Mouse (Mus musculus): ENCODE measurements around the gene Elmsan1.

The Elmsan1 gene

DNA sequence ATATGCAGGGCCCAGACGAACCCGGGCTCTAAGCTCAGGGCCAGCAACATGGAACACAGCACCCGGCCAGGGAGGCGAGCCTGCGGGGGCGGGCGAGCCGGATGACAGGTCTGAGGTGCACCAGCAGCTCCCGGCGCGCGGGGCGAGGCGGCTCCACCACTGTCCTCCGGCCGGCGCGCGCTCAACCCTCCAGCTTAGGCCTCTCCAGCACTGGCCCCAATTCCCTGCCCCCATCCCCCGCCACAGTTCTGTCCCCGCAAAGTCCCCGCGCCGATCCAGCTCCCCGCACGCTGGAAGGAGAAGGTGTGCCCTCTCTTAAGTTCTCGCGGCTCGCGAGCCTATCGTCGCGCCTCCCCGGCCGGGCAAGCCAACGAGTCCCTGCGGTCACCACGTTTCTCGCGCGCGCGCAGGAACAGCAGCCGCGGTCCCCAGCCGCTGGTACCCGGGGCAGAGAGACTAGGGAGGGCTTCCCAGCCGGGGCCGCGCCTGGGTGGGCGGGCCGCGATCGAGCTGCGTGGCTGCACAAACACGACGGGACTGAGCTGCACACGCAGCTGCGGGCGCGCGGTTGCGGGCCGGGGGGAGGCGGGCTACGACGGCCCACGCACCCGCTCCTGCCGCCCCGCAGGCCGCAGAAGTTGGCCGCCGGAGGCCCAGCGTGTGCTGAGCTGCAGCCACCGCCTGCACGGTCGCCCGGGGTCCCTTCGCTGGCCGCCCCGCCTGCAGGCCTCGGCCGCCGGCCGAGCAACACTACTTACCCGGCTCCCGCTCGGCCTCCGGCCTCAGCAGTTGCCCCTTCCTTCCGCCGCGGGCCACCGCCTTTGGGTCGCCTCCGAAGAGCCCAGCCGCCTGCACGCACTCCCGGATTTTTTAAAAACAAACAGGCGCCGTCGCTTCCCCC is 25.7 kb downstream of the Elmsan1 start:
- DNase-seq (ENCODE audit: low read depth, low spot score), result no peak

DNA sequence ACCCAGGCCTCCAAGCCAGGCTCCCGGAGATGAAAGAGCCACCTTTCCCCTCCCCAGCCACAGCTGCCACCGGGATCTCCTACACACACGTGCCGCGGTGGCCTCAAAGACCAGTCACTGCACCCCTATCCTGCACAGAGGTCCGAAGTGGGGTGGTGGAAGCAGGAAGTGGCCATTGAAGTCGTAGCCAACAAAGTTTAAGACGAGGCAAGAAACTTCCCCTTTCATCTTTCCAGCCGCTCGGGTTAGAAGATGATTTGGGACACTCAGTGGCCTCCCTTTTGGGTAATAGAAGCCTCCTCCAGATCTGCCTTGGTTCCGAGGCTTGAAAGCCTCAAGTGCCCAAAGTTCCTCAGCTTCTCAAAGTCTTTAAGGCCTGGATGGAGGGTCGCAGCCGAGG is 26.4 kb downstream of the Elmsan1 start:
- no peak for DNase-seq (ENCODE audit: low read depth, low spot score)

DNA sequence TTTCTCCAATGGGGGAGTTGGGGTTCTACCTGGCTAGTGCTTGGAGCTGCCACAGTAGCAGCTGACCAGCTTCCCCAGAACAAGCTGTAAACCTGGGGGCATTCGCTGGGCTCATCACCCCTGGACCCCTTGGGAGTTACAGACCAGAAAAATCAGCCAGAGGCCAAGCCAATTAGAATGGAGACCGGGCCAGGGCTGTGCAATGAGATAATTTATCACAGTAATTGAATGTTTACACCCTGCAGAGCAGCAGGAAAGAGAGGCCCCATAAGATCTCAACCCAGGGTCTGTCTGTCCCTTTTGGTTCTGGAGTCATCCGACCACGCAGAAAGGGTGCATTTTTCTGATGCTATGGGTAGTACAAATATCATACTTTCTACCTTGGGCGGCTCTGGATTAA is 26.9 kb downstream of the Elmsan1 start:
- DNase-seq (ENCODE audit: low read depth, low spot score), result no peak

DNA sequence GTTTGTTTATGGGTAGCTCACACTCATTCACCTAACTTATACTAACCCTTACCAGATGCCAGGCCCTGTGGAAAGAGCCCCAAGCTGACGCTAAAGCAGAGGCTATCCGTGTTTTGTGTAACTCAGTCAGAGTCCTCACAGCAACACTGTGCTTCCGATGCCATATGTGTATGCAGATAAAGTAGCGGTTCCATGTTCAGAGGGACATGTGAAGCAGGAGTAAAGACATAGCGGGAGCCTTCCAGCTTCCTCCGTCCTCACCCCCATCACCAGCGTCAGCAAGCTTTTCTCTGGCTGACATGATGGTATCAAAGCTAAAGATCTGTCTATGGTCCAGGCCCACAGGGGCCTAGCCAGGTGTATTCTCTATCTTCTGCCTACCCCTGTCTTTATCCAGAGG is 27.5 kb downstream of the Elmsan1 start:
- DNase-seq (ENCODE audit: low read depth, low spot score), result no peak

GRCm38 (mm10) chr12:84190151-84190820 is 28.4 kb downstream of the Elmsan1 start:
- DNase-seq (ENCODE audit: low read depth, low spot score), result no peak

DNA sequence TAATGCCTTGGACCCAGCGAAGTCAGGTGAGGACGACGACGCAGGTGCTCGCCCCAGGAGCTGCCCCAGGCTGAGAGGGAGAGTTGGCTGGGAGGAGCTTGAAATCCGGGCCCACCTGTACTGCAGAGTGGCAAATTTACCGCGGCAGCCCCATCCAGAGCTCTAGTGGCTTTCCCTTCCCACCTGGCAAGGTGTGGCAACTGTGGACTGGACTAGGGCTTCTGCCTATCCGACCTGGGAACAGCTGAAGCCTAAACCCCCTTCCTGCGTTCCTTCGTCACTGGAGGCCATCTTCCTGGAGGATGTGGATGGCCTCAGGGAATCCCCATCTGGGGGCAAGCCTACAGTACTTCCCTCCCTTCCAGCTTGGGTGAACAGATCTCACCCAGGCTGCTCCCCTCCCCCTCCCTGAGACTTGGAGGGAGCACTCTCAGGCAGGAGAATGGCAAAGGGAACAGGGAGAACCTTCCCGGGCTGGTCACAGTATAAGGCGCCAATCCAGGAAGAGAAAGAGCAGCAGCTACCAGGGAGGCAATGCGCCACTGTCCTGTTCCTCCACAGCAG is 29.7 kb downstream of the Elmsan1 start:
- DNase-seq (ENCODE audit: low read depth, low spot score), result no peak

GRCm38 (mm10) chr12:84187752-84188601 is 30.7 kb downstream of the Elmsan1 start:
- DNase-seq (ENCODE audit: low read depth, low spot score), result no peak

- no peak for DNase-seq (ENCODE audit: low read depth, low spot score)
Observed at GRCm38 (mm10) chr12:84186950-84187349, 31.7 kb downstream of the Elmsan1 start.

DNA sequence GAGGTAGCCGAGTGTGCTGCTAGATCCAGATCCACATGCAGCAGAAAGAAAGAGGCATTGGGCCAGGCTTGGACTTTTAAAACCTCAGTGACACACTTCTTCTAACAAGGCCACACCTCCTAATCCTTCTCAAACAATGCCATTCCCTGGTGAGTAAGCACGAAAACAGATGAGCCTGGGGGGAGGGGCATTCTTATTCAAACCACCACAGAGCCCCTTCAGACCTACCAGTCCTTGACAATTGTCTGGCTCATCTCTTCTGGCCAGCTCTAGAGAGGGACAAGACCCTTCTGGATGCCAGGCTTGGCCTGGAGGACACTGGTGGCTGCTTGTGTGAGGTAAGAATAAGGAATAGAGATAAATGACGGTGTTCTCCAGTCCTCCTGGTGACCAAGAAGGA is 32.1 kb downstream of the Elmsan1 start:
- DNase-seq (ENCODE audit: low read depth, low spot score), result no peak

DNA sequence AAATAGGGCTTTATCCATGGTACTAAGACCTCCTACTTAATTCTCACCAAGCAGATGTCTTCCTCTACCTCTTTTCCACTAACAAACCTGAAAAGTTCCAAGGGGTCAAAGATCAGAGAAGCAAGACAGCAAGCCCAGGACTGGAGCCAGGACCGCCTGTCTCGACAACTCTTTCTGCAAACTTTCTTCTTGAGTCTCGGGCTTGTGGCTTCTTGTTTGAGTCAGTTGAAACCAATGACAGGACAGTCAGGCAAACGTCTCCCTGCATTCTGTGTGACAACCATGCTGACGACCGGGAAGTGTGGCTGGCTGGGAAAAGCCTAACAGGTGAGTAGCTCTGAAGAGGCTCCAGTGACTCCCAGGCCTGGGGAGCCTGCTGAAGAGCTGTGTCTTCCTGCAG is 33.1 kb downstream of the Elmsan1 start:
- no peak for DNase-seq (ENCODE audit: low read depth, low spot score)

GRCm38 (mm10) chr12:84184979-84185378 is 33.7 kb downstream of the Elmsan1 start:
- DNase-seq (ENCODE audit: low read depth, low spot score), result no peak

GRCm38 (mm10) chr12:84181999-84182398 is 36.7 kb downstream of the Elmsan1 start:
- DNase-seq (ENCODE audit: low read depth, low spot score), result no peak

DNA sequence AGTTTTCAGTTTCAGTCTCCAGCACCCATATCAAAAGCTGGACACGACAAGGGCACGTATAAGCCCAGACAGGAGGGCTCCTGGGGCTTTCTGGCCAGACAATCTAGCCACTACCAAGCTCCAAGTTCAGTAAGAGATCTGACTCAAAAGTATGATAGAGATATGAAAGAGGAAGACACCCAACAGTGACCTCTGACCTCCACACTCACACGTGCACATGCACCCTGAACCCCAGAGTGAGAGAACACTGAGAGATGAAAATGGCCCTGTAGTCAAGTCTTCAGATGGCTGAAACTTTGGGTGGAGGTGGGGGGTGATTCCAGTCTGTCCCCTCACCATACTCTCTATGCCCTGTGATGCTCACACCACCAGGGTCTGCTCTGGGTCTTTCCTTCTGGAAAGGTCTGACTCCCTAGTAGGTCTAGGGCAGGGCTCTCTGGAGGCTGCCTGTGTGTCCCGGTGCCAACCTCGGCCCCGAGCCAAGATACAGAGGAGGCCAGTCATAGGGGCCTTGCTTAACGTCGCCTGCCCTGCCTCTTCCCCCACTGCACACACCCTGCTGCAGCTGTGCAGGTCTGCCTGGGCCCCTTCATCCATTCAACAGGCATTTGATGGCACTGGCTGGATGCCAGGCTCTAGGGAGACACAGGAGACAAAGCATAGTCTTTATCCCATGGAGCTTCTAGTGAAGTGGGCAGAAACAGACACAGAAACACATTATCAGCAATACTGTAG is 37.8 kb downstream of the Elmsan1 start:
- DNase-seq (ENCODE audit: low read depth, low spot score), result no peak

DNA sequence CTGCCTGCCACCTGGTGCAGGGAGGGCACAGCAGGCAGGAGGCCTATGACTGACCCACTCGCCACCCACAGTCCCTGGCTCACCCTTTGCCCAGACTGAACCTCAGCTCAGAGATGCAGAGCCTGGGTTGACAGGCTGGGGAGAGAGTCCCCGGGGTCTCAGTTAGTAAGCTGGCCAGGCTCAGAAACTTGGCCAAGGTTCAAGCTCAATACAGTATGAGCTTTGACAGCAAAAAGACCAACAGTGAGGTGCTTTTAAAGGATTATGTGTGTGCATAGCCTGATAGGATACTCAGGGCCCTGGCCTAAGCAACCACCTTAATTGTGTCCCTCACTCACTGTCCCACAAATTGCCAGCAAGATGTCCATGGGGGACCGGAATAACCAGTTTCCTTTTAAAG is 38.6 kb downstream of the Elmsan1 start:
- no peak for DNase-seq (ENCODE audit: low read depth, low spot score)

GRCm38 (mm10) chr12:84178652-84179445 is 39.8 kb downstream of the Elmsan1 start:
- DNase-seq (ENCODE audit: low read depth, low spot score), result no peak

GRCm38 (mm10) chr12:84178052-84178451 is 40.6 kb downstream of the Elmsan1 start:
- no peak for DNase-seq (ENCODE audit: low read depth, low spot score)

- DNase-seq (ENCODE audit: low read depth, low spot score), result no peak
Observed at GRCm38 (mm10) chr12:84176886-84177765, 41.6 kb downstream of the Elmsan1 start.

DNA sequence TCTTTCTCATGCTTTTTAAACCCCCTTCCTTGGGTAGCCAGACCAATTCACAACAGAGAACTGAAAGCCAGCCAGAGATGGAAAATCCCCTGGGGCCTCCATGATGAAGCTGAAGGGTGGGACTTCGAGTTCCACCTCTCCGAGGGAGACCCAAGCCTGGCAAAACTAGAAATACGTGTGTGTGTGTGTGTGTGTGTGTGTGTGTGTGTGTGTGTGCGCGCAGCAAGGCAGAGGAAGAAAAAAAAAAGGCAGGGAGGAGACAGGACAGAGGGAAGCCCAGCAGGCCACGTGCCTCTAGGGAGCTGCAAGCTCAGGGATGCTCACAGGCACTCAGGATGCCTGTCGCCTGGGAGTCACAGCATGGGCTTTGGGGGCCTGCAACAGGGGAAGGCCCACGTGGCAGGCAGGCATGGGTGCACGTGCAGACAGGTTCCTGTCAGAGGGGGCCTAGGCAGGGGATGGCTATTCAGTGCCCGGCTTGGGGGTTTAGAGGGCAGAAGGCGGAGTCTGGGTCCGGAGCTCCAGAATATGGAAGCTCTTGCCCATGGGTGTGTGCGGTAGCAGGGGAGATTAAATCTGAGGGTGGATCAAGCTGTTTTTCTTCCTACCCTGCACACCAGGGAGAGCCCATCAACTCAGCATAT is 42.4 kb downstream of the Elmsan1 start:
- DNase-seq (ENCODE audit: low read depth, low spot score), result no peak

DNA sequence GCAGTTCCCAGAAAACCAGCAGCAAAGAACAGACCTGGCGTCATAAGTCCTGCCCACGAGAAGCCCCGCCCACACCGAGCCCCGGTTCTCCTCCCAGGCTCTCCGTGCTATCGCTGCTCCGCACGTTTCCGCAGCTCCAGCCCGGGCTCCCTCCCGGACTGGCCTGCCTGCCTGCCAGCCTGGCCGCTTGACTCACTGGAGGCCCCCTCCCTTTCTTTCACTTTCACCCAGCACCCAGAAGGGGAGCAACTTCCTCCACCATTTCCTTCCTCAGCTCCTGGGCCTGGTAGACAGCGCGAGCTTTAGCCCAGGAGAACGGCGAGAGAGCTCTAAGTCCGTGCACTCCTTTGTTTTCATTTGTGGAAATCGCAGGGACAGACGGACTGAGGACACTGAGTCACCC is 43.0 kb downstream of the Elmsan1 start:
- peak; percentile 76 for DNase-seq (ENCODE audit: low read depth, low spot score)
